Mouse (Mus musculus) stomach, postnatal 0 days (tissue): Measurements from ENCODE around the gene Nkpd1. TPM values are rescaled to one million over a fixed set of nuclear protein-coding genes. Genes with fewer than 3 reads are reported as not detected.
A peak's percentile ranks its signal among the peaks of the same experiment; 100 is the strongest.

Experiments used
- ATAC-seq: fragments of 200-750 bp; cut with Nextera tagmentation; 2 replicates; pipeline ENCODE4 v1.8.0; 2017; ENCODE audit not compliant: low FRiP score, low TSS enrichment
- DNase-seq: peaks from one replicate; pipeline ENCODE4 v3.0.0-alpha.2; 2016; ENCODE audit warnings: low spot score
- H3K27ac ChIP-seq: fragments of 300-500 bp; sonication (generic); replicated peaks from 2 replicates; pipeline ENCODE4 v1.5.1; 2014; ENCODE audit warnings: mild to moderate bottlenecking, control low read depth
- H3K27me3 ChIP-seq: fragments of 300-500 bp; sonication (generic); 2 replicates; pipeline ENCODE4 v1.6.1; 2014; ENCODE audit warnings: low read length; ENCODE audit not compliant: control insufficient read depth, insufficient read depth
- H3K36me3 ChIP-seq: fragments of 300-500 bp; sonication (generic); 2 replicates; pipeline ENCODE4 v1.6.1; 2014; ENCODE audit warnings: low read length, mixed read lengths; ENCODE audit not compliant: control insufficient read depth, insufficient read depth
- H3K4me1 ChIP-seq: fragments of 300-500 bp; sonication (generic); replicated peaks from 2 replicates; pipeline ENCODE4 v1.6.1; 2014; ENCODE audit warnings: antibody characterized with exemption; ENCODE audit not compliant: control insufficient read depth, insufficient read depth
- H3K4me2 ChIP-seq: fragments of 300-500 bp; sonication (generic); replicated peaks from 2 replicates; pipeline ENCODE4 v1.6.1; 2014; ENCODE audit warnings: low read depth, mild to moderate bottlenecking, control low read depth, moderate library complexity
- H3K4me3 ChIP-seq: fragments of 300-500 bp; sonication (generic); 2 replicates; pipeline ENCODE4 v1.5.1; 2014; ENCODE audit warnings: low read depth, low read length, control low read depth
- H3K9ac ChIP-seq: fragments of 300-500 bp; sonication (generic); 2 replicates; pipeline ENCODE4 v1.6.1; 2014; ENCODE audit warnings: mild to moderate bottlenecking, low read length, control low read depth, mixed read lengths
- H3K9me3 ChIP-seq: fragments of 300-500 bp; sonication (generic); 2 replicates; pipeline ENCODE4 v1.6.1; 2016; ENCODE audit warnings: low read length; ENCODE audit not compliant: control insufficient read depth
- CTCF ChIP-seq: IDR thresholded peaks from 2 replicates; pipeline ENCODE4 v1.5.1; 2016; ENCODE audit warnings: antibody characterized with exemption, low read depth, mild to moderate bottlenecking, moderate library complexity
- EP300 ChIP-seq: optimal IDR thresholded peaks from 2 replicates; pipeline ENCODE3; 2016; ENCODE audit warnings: antibody characterized with exemption
- WGBS: fragments of 180-500 bp; shearing (Covaris S2); extraction: QIAGEN DNeasy Blood & Tissue Kit; methylation state at CpG from one replicate; pipeline ENCODE4 v1.1.7; 2014; 5-methylcytosine and 5-hydroxymethylcytosine counted together
- polyA plus RNA-seq: library from polyadenylated mRNA; unstranded; fragments of >200 nt; fragmentation: Nextera tagmentation; extraction: Ambion mirVana; gene quantifications from 2 replicates; pipeline ENCODE4 v1.2.1, GENCODE M21; 2015

Nkpd1 gene
- polyA plus RNA-seq, result 30.8 and 33.0 TPM in 2 replicates

GRCm38 (mm10) chr7:19517652-19518365 is at the start of gene Nkpd1:
Nkpd1 (plus strand) TSS chr7:19517838.
- H3K4me1 ChIP-seq, result no peaks in the 10 kb centered on the region; the same call in none of the 2 replicates
- peak within 1 kb of the TSS; percentile 44 for H3K4me2 ChIP-seq
- no peaks in the 10 kb centered on the region for H3K9me3 ChIP-seq
- H3K9ac ChIP-seq, result peak within 1 kb of the TSS; percentile 41
- H3K4me3 ChIP-seq, result 0 out of 2 replicates have a peak within 1 kb of the TSS, but pooled peaks have one; percentile 10
- peaks cover 16% of the 10 kb centered on the region; the same call in 1 of the 2 replicates for H3K27me3 ChIP-seq
- no peaks in the 10 kb centered on the region for H3K36me3 ChIP-seq
- ATAC-seq (peak; percentile 38; the same call in 1 of the 2 replicates), DNase-seq (peak; percentile 61)
- H3K27ac ChIP-seq, result peak within 1 kb of the TSS; percentile 35; the same call in 1 of the 2 replicates
- no peak for TF ChIP-seq EP300
- peak; percentile 64 for TF ChIP-seq CTCF
- WGBS, result 3% methylated on average over 19 of the region's 29 CpGs

DNA sequence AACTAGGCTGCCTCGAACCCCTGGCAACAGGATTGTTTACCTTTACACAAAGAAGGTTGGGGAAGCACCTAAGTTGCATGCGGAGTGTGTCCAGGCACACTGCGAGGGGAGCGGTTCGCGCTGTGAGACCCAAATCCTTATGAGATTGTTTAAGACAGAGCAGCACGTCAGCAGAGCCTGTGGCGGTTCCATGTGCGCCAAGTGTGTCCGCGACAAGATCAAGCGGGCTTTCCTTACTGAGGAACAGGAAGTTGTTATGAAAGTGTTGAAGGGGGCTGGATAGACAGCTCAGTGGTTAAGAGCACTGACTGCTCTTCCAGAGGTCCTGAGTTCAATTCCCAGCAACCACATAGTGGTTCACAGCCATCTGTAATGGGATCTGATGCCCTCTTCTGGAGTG is 49.4 kb upstream of the Nkpd1 start:
- H3K27me3 ChIP-seq, result no peaks in the 10 kb centered on the region; the same call in 1 of the 2 replicates
- no peaks in the 10 kb centered on the region for H3K36me3 ChIP-seq
- no peak overlapping the region for H3K9ac ChIP-seq
- no peak overlapping the region for H3K4me3 ChIP-seq
- TF ChIP-seq EP300 (no peak), CTCF (no peak)
- no peak overlapping the region for H3K4me2 ChIP-seq
- no peaks in the 10 kb centered on the region for H3K9me3 ChIP-seq
- ATAC-seq, result no peak
- H3K27ac ChIP-seq, result no peak overlapping the region
- no peak for DNase-seq
- no peaks in the 10 kb centered on the region for H3K4me1 ChIP-seq
- 61% methylated on average over 12 of the region's 12 CpGs for WGBS

DNA sequence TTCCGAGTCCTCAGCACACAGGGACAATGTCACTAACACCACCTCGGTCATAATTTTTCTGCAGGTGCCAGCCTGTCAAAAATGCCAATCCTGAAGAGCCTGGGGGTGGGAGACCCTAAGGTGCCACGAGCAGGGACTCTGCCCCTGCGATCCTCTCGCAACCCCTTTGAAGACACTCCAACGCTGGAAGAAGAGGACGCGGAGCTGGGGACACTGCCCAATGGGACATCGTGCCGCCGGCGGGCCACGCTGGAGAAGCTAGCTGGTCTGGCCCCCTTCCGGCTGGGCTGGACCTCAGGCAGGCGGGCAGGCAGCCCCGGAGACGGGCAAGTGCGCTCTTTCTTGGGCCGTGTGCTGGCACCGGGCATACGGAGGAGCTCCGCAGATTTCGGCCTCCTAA is 48.2 kb upstream of the Nkpd1 start:
- Histone ChIP-seq H3K36me3 (no peaks in the 10 kb centered on the region), H3K4me1 (no peaks in the 10 kb centered on the region), H3K27ac (no peak overlapping the region), H3K9ac (no peak overlapping the region), H3K4me3 (0 out of 2 replicates have a peak overlapping the region, but pooled peaks have one; percentile 1), H3K4me2 (no peak overlapping the region), H3K27me3 (no peaks in the 10 kb centered on the region; the same call in 1 of the 2 replicates), H3K9me3 (no peaks in the 10 kb centered on the region)
- DNase-seq, result no peak
- TF ChIP-seq EP300, result no peak
- no peak for TF ChIP-seq CTCF
- 24% methylated on average over 22 of the region's 23 CpGs for WGBS
- ATAC-seq, result no peak

GRCm38 (mm10) chr7:19470308-19470707 is 47.3 kb upstream of the Nkpd1 start:
- WGBS, result 16% methylated on average over 14 of the region's 14 CpGs
- no peak for DNase-seq
- no peak for ATAC-seq
- no peak overlapping the region for H3K9ac ChIP-seq
- TF ChIP-seq CTCF (no peak), EP300 (no peak)
- no peaks in the 10 kb centered on the region for H3K36me3 ChIP-seq
- no peak overlapping the region for H3K4me3 ChIP-seq
- H3K9me3 ChIP-seq, result no peaks in the 10 kb centered on the region
- H3K4me1 ChIP-seq, result no peaks in the 10 kb centered on the region
- H3K27ac ChIP-seq, result no peak overlapping the region
- no peaks in the 10 kb centered on the region; the same call in 1 of the 2 replicates for H3K27me3 ChIP-seq
- H3K4me2 ChIP-seq, result no peak overlapping the region

DNA sequence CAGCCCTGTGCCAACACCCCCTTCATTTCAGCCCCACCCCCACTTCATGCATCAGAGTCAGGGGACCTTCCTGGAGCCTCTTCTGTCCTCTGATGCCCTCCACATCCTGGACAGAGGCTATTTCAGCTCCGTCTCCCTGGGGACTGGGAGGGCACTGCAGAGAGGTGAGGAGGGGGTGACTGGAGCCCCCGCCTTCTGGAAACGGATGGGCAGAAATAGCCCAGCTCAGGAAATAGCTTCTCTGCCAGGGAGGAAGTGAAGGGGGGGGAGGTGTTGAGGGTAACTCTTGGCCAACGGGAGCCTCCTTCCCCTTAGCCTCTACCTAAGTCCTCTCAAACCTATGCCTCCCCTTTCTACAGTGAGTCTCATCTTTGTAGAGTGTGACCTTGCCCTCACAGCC is 45.2 kb upstream of the Nkpd1 start:
- Histone ChIP-seq H3K36me3 (no peaks in the 10 kb centered on the region), H3K4me1 (no peaks in the 10 kb centered on the region), H3K4me2 (no peak overlapping the region), H3K27ac (no peak overlapping the region), H3K9ac (no peak overlapping the region), H3K27me3 (no peaks in the 10 kb centered on the region; the same call in 1 of the 2 replicates), H3K9me3 (no peaks in the 10 kb centered on the region), H3K4me3 (no peak overlapping the region)
- no peak for TF ChIP-seq EP300
- TF ChIP-seq CTCF, result no peak
- ATAC-seq (no peak), DNase-seq (no peak)
- 41% methylated on average over 4 of the region's 4 CpGs for WGBS

DNA sequence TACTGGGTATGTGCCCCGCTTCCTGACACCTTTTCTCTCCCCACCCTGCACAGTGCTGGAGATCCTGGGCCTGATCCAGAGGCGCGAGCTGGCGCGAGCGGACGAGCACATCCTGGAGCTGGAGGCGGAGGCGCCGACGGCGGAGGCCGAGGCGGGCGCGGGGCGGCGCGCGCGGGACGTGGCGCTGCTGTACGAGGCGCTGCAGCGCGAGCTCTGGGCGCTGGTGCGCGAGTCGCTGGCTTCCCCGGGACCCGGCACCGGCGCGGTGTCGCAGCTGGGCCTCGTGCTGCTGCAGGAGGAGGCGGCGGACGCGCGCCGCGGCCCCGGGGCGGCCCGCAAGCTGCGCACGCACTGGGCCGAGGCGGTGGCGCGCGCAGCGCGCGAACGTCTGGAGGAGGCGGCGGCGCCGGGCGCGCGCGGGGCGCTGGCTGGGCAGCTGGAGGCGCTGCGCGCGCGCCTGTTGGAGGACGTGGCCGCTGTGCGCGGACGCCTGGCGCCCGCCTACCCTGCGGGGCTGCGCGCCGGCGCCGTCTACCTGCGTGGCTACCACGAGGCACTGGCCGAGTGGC is 43.7 kb upstream of the Nkpd1 start:
- Histone ChIP-seq H3K27ac (peak overlapping the region; percentile 58; the same call in 1 of the 2 replicates), H3K4me2 (peak overlapping the region; percentile 77), H3K4me3 (peak overlapping the region; percentile 49), H3K27me3 (no peaks in the 10 kb centered on the region; the same call in 1 of the 2 replicates), H3K4me1 (no peaks in the 10 kb centered on the region), H3K36me3 (no peaks in the 10 kb centered on the region), H3K9me3 (no peaks in the 10 kb centered on the region), H3K9ac (peak overlapping the region; percentile 69)
- DNase-seq, result peak; percentile 82
- ATAC-seq, result peak; percentile 88
- under 1% methylated on average over 75 of the region's 89 CpGs for WGBS
- no peak for TF ChIP-seq EP300
- TF ChIP-seq CTCF, result no peak
